19 mouse cellular contexts compared by ENCODE assay signal in the genomic region with DNA sequence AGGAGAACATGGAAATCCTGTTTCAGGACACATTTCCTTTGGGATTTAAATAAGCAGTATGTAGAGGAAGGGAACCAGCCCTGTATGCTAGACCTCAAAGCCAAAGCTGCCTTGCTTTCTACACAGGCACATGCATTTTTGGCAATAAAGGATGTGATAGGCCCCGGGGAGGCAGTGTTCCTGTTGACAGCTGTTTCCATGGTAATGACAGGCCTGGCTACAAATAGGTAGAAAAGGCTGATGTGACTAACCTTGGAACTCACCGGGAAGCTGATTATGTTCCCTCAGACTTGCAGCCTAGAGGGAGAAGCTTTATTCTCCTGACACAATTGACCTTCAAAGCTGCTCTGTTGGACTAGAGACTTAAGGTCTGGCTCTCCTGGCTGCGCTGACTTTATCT.
DNase-seq lines count a peak whose midpoint lies in the region; ATAC-seq and TF ChIP-seq lines count a peak whose summit lies in the region.
"Had no signal": no experiment of that assay in that cellular context is flagged by ENCODE, and none has a peak within 500 bp of the region (broad histone marks: within the 10 kb centered on the region; RNA-seq: fewer than 3 reads in every experiment).

No protein-coding gene starts in this region.

- peaks cover 35% of the 10 kb centered on the region for H3K4me1 ChIP-seq in heart, embryonic 10.5 days
- H3K4me1 ChIP-seq in kidney, adult 2 months (ENCODE audit: control insufficient read depth, insufficient read depth, low read length), result no peaks in the 10 kb centered on the region; the same call in 1 of the 2 replicates
- H3K4me1 ChIP-seq in kidney, embryonic 16.5 days (ENCODE audit: insufficient read depth, low read length), result no peaks in the 10 kb centered on the region
- H3K4me1 ChIP-seq in cerebellum, adult 2 months (ENCODE audit: control insufficient read depth, insufficient read depth, low read length), result no peaks in the 10 kb centered on the region
- H3K4me1 ChIP-seq: kidney, embryonic 15.5 days; limb, embryonic 13.5 days; liver, embryonic 15.5 days; neural tube, embryonic 12.5 days had no signal

- no peak overlapping the region for H3K4me2 ChIP-seq in kidney, embryonic 16.5 days (replicated peaks; ENCODE audit: low read depth, low read length)
- H3K4me2 ChIP-seq: kidney, embryonic 15.5 days; limb, embryonic 13.5 days; liver, embryonic 15.5 days; neural tube, embryonic 12.5 days had no signal

- TF ChIP-seq CTCF in kidney, adult 2 months (conservative IDR thresholded peaks at IDR 0.05; ENCODE audit: insufficient read depth, insufficient read length, low read depth, low read length), result no peak
- TF ChIP-seq CTCF in cerebellum, adult 2 months (IDR thresholded peaks at IDR 0.05; ENCODE audit: borderline replicate concordance, insufficient read depth, low read depth, low read length), result no peak

- H3K4me3 ChIP-seq in heart, embryonic 10.5 days, result no peak overlapping the region
- H3K4me3 ChIP-seq in kidney, adult 2 months (ENCODE audit: insufficient read depth, low read depth, low read length), result no peak overlapping the region
- no peak overlapping the region for H3K4me3 ChIP-seq in kidney, embryonic 16.5 days (ENCODE audit: low read length)
- H3K4me3 ChIP-seq in cerebellum, adult 2 months (replicated peaks; ENCODE audit: insufficient read depth, low read depth, low read length), result no peak overlapping the region
- H3K4me3 ChIP-seq: kidney, embryonic 15.5 days; limb, embryonic 13.5 days; liver, embryonic 15.5 days; neural tube, embryonic 12.5 days had no signal

- H3K36me3 ChIP-seq in heart, embryonic 10.5 days, result no peaks in the 10 kb centered on the region
- H3K36me3 ChIP-seq in kidney, adult 2 months (ENCODE audit: control insufficient read depth, insufficient read depth, low read length), result no peaks in the 10 kb centered on the region
- H3K36me3 ChIP-seq in kidney, embryonic 16.5 days (ENCODE audit: insufficient read depth, low read length), result no peaks in the 10 kb centered on the region
- H3K36me3 ChIP-seq: G1E; kidney, embryonic 15.5 days; limb, embryonic 13.5 days; liver, embryonic 15.5 days; neural tube, embryonic 12.5 days had no signal

- H3K9me3 ChIP-seq in heart, embryonic 10.5 days, result no peaks in the 10 kb centered on the region
- peaks cover 6% of the 10 kb centered on the region; the same call in 1 of the 2 replicates for H3K9me3 ChIP-seq in kidney, embryonic 16.5 days (ENCODE audit: low read length)

- no peak for TF ChIP-seq POLR2A in kidney, adult 2 months (IDR thresholded peaks at IDR 0.05; ENCODE audit: low read depth, low read length)
- TF ChIP-seq POLR2A in cerebellum, adult 2 months (IDR thresholded peaks at IDR 0.05; ENCODE audit: borderline replicate concordance, insufficient read depth, low read length), result no peak

- no peak for DNase-seq in heart, embryonic 10.5 days (ENCODE audit: low spot score)
- DNase-seq in heart, adult 11 months, result no peak
- peak; percentile 24 for DNase-seq in kidney, adult 2 months
- DNase-seq in testis, postnatal 10 days (ENCODE audit: low spot score), result peak; percentile 28
- no peak for DNase-seq in testis, postnatal 14 days (ENCODE audit: low spot score)
- DNase-seq in cerebellum, adult 2 months, result no peak
- DNase-seq: adrenal gland, postnatal 36 days; cerebellum, postnatal 10 days; gastrocnemius, postnatal 36 days; layer of hippocampus, adult 9-11 months; spleen, adult 18-20 months; thymus, postnatal 25 days had no signal

- H3K9ac ChIP-seq in kidney, embryonic 16.5 days (replicated peaks; ENCODE audit: low read length), result no peak overlapping the region
- H3K9ac ChIP-seq: kidney, embryonic 15.5 days; limb, embryonic 13.5 days; liver, embryonic 15.5 days; neural tube, embryonic 12.5 days had no signal

- 26% methylated on average over 3 of the region's 3 CpGs for WGBS in heart, embryonic 10.5 days
- WGBS in kidney, adult 2 months, result 47% methylated on average over 3 of the region's 3 CpGs
- 70% methylated on average over 3 of the region's 3 CpGs for WGBS in kidney, embryonic 16.5 days
- WGBS in cerebellum, adult 2 months, result 39% methylated on average over 3 of the region's 3 CpGs

- no peak for ATAC-seq in kidney, embryonic 16.5 days (ENCODE audit: low FRiP score, low TSS enrichment)
- ATAC-seq: lung, postnatal 0 days had no signal

- H3K27ac ChIP-seq in heart, embryonic 10.5 days, result peak overlapping the region; percentile 70; the same call in 1 of the 2 replicates
- no peak overlapping the region for H3K27ac ChIP-seq in kidney, adult 2 months (ENCODE audit: insufficient read depth, low read depth, low read length)
- no peak overlapping the region for H3K27ac ChIP-seq in kidney, embryonic 16.5 days (ENCODE audit: low read length)
- H3K27ac ChIP-seq in cerebellum, adult 2 months (ENCODE audit: insufficient read depth, low read length), result no peak overlapping the region
- H3K27ac ChIP-seq: kidney, embryonic 15.5 days; limb, embryonic 13.5 days; liver, embryonic 15.5 days; neural tube, embryonic 12.5 days had no signal

- H3K27me3 ChIP-seq in heart, embryonic 10.5 days (ENCODE audit: insufficient read depth, poor library complexity, severe bottlenecking), result no peaks in the 10 kb centered on the region
- no peaks in the 10 kb centered on the region for H3K27me3 ChIP-seq in kidney, adult 2 months (replicated peaks; ENCODE audit: control insufficient read depth, insufficient read depth, low read length)
- H3K27me3 ChIP-seq in kidney, embryonic 16.5 days (ENCODE audit: insufficient read depth, low read length), result no peaks in the 10 kb centered on the region
- H3K27me3 ChIP-seq in cerebellum, adult 2 months (ENCODE audit: control insufficient read depth, insufficient read depth, low read length), result no peaks in the 10 kb centered on the region
- H3K27me3 ChIP-seq: kidney, embryonic 15.5 days; limb, embryonic 13.5 days; liver, embryonic 15.5 days; neural tube, embryonic 12.5 days had no signal

Comparison
In these comparisons a context has a peak if more than half of its experiments do, and no peak if none do; other contexts are left out.
1. DNase-seq: peak in kidney, adult 2 months (single experiment) and testis, postnatal 10 days (single experiment); none in heart, embryonic 10.5 days (single experiment), heart, adult 11 months (single experiment), testis, postnatal 14 days (single experiment) and cerebellum, adult 2 months (0 of 2).